Mouse (Mus musculus): Measurements from ENCODE around the gene Tcl1b4. TPM values are rescaled to one million over a fixed set of nuclear protein-coding genes. Genes with fewer than 3 reads are reported as not detected.

The Tcl1b4 gene
- polyA plus RNA-seq, 1 experiment from 2014 or later = not detected

- Histone ChIP-seq H3K9ac (ENCODE audit: low read depth, low read length) (no peak overlapping the region), H3K4me2 (replicated peaks; ENCODE audit: low read depth) (no peak overlapping the region), H3K9me3 (ENCODE audit: control insufficient read depth) (no peaks in the 10 kb centered on the region), H3K4me1 (replicated peaks; ENCODE audit: control insufficient read depth, insufficient read depth, low read length) (no peaks in the 10 kb centered on the region), H3K4me3 (ENCODE audit: low read depth, low read length) (no peak overlapping the region), H3K36me3 (ENCODE audit: control insufficient read depth, insufficient read depth) (no peaks in the 10 kb centered on the region), H3K27ac (ENCODE audit: low read depth, low read length) (no peak overlapping the region), H3K27me3 (replicated peaks; ENCODE audit: control insufficient read depth, insufficient read depth, low read length) (no peaks in the 10 kb centered on the region)
- ATAC-seq = no peak
- 79% methylated on average over 7 of the region's 7 CpGs for WGBS
- TF ChIP-seq CTCF (IDR thresholded peaks at IDR 0.05; ENCODE audit: low read depth) = no peak
Measured at GRCm38 (mm10) chr12:105217101-105217760, 15.5 kb downstream of the Tcl1b4 start.

- Histone ChIP-seq H3K4me2 (replicated peaks; ENCODE audit: low read depth) (no peak within 1 kb of the TSS), H3K36me3 (ENCODE audit: control insufficient read depth, insufficient read depth) (no peaks in the 10 kb centered on the region), H3K27me3 (replicated peaks; ENCODE audit: control insufficient read depth, insufficient read depth, low read length) (no peaks in the 10 kb centered on the region), H3K4me3 (ENCODE audit: low read depth, low read length) (no peak within 1 kb of the TSS), H3K9me3 (ENCODE audit: control insufficient read depth) (no peaks in the 10 kb centered on the region), H3K4me1 (replicated peaks; ENCODE audit: control insufficient read depth, insufficient read depth, low read length) (no peaks in the 10 kb centered on the region), H3K27ac (ENCODE audit: low read depth, low read length) (no peak within 1 kb of the TSS), H3K9ac (ENCODE audit: low read depth, low read length) (no peak within 1 kb of the TSS)
- 87% methylated on average over 22 of the region's 22 CpGs for WGBS
- TF ChIP-seq CTCF (IDR thresholded peaks at IDR 0.05; ENCODE audit: low read depth) = no peak
- ATAC-seq = no peak
Measured at GRCm38 (mm10) chr12:105222601-105223319, 21.0 kb downstream of the Tcl1b4 start, which contains the start of gene Tcl1. Tcl1 (minus strand) TSS chr12:105222793.

GRCm38 (mm10) chr12:105224621-105225320 lies 23.0 kb downstream of the Tcl1b4 start:
- no peaks in the 10 kb centered on the region for H3K9me3 ChIP-seq (ENCODE audit: control insufficient read depth)
- no peak overlapping the region for H3K9ac ChIP-seq (ENCODE audit: low read depth, low read length)
- H3K4me3 ChIP-seq (ENCODE audit: low read depth, low read length) = no peak overlapping the region
- H3K36me3 ChIP-seq (ENCODE audit: control insufficient read depth, insufficient read depth) = no peaks in the 10 kb centered on the region
- no peak overlapping the region for H3K27ac ChIP-seq (ENCODE audit: low read depth, low read length)
- 51% methylated on average over 16 of the region's 16 CpGs for WGBS
- TF ChIP-seq CTCF (IDR thresholded peaks at IDR 0.05; ENCODE audit: low read depth) = no peak
- no peaks in the 10 kb centered on the region for H3K27me3 ChIP-seq (replicated peaks; ENCODE audit: control insufficient read depth, insufficient read depth, low read length)
- no peak for ATAC-seq
- H3K4me1 ChIP-seq (replicated peaks; ENCODE audit: control insufficient read depth, insufficient read depth, low read length) = no peaks in the 10 kb centered on the region
- no peak overlapping the region for H3K4me2 ChIP-seq (replicated peaks; ENCODE audit: low read depth)

GRCm38 (mm10) chr12:105234362-105234761 lies 32.6 kb downstream of the Tcl1b4 start:
- H3K4me1 ChIP-seq (replicated peaks; ENCODE audit: control insufficient read depth, insufficient read depth, low read length) = no peaks in the 10 kb centered on the region
- 60% methylated on average over 11 of the region's 11 CpGs for WGBS
- H3K27me3 ChIP-seq (replicated peaks; ENCODE audit: control insufficient read depth, insufficient read depth, low read length) = no peaks in the 10 kb centered on the region
- H3K27ac ChIP-seq (ENCODE audit: low read depth, low read length) = no peak overlapping the region
- H3K9ac ChIP-seq (ENCODE audit: low read depth, low read length) = no peak overlapping the region
- no peak for TF ChIP-seq CTCF (IDR thresholded peaks at IDR 0.05; ENCODE audit: low read depth)
- H3K4me3 ChIP-seq (ENCODE audit: low read depth, low read length) = no peak overlapping the region
- no peaks in the 10 kb centered on the region for H3K9me3 ChIP-seq (ENCODE audit: control insufficient read depth)
- H3K4me2 ChIP-seq (replicated peaks; ENCODE audit: low read depth) = no peak overlapping the region
- H3K36me3 ChIP-seq (ENCODE audit: control insufficient read depth, insufficient read depth) = no peaks in the 10 kb centered on the region
- ATAC-seq = no peak

GRCm38 (mm10) chr12:105235091-105235490 lies 33.3 kb downstream of the Tcl1b4 start:
- no peak overlapping the region for H3K4me2 ChIP-seq (replicated peaks; ENCODE audit: low read depth)
- H3K9me3 ChIP-seq (ENCODE audit: control insufficient read depth) = no peaks in the 10 kb centered on the region
- ATAC-seq = no peak
- 64% methylated on average over 3 of the region's 3 CpGs for WGBS
- H3K4me3 ChIP-seq (ENCODE audit: low read depth, low read length) = no peak overlapping the region
- H3K9ac ChIP-seq (ENCODE audit: low read depth, low read length) = no peak overlapping the region
- no peak for TF ChIP-seq CTCF (IDR thresholded peaks at IDR 0.05; ENCODE audit: low read depth)
- no peaks in the 10 kb centered on the region for H3K27me3 ChIP-seq (replicated peaks; ENCODE audit: control insufficient read depth, insufficient read depth, low read length)
- H3K27ac ChIP-seq (ENCODE audit: low read depth, low read length) = no peak overlapping the region
- no peaks in the 10 kb centered on the region for H3K36me3 ChIP-seq (ENCODE audit: control insufficient read depth, insufficient read depth)
- H3K4me1 ChIP-seq (replicated peaks; ENCODE audit: control insufficient read depth, insufficient read depth, low read length) = no peaks in the 10 kb centered on the region

GRCm38 (mm10) chr12:105239060-105239459 lies 37.3 kb downstream of the Tcl1b4 start:
- H3K9ac ChIP-seq (ENCODE audit: low read depth, low read length) = no peak overlapping the region
- no peak for TF ChIP-seq CTCF (IDR thresholded peaks at IDR 0.05; ENCODE audit: low read depth)
- WGBS = 84% methylated on average over 9 of the region's 9 CpGs
- no peak overlapping the region for H3K4me2 ChIP-seq (replicated peaks; ENCODE audit: low read depth)
- no peaks in the 10 kb centered on the region for H3K4me1 ChIP-seq (replicated peaks; ENCODE audit: control insufficient read depth, insufficient read depth, low read length)
- H3K27ac ChIP-seq (ENCODE audit: low read depth, low read length) = no peak overlapping the region
- no peaks in the 10 kb centered on the region for H3K27me3 ChIP-seq (replicated peaks; ENCODE audit: control insufficient read depth, insufficient read depth, low read length)
- H3K36me3 ChIP-seq (ENCODE audit: control insufficient read depth, insufficient read depth) = no peaks in the 10 kb centered on the region
- no peaks in the 10 kb centered on the region for H3K9me3 ChIP-seq (ENCODE audit: control insufficient read depth)
- no peak for ATAC-seq
- H3K4me3 ChIP-seq (ENCODE audit: low read depth, low read length) = no peak overlapping the region
